Mouse (Mus musculus) left cerebral cortex, adult 9 months (tissue): ENCODE measurements around the gene Olfr473.
"Not testable (repeated sequence)": the region's sequence is repeated elsewhere in the genome, so short reads cannot be mapped to it uniquely, and the experiment has no call there.

Experiments used
- DNase-seq, 2 experiments: peaks; one replicate each; pipeline ENCODE4 v3.0.0; 2022; ENCODE audit warnings: low spot score in 2 of 2

The Olfr473 gene

DNA sequence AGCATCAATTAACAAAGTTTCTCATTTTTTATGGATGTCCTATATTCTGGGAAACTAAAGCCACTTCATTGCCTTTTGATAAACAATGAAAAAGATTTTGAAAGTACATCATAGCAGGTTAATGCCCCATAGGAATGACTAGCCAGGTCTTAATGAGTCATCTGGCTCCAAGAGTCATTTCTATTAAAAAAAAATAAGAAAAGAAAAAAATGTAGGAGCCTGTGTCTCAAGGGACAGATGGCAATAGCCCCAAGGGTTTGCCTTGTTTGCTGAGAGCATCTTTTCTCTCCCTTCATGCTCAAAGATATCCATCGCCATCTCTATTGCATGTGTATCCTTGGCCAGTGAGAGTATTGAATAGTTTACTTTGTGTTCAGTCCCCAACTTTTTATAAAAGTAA, at the start of gene Olfr473:
Olfr473 (plus strand) TSS at position 301 of the 400 bp plus-strand sequence.
- no peak for DNase-seq

DNA sequence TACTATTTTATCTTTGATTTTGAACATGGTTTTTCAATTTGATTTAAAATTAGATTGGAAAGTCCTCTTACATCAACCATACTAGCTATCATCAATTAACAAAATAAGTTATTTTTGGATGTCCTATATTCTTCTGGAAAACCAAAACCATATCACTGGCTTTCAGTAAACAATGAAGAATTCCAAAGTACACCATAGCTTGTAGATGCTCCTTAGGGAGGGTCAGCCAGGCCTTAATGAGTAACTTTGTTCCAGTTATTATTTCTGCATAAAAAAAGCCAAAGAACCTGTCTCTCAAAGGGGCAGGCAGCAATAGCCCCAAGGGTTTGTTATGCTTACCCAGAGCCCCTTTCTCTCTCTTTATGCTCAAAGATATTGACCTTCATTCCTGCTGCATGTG, 32.6 kb upstream of the Olfr473 start, which contains the start of gene Olfr472:
Olfr472 (plus strand) TSS at position 301 of the 400 bp plus-strand sequence.
- no peak for DNase-seq

DNA sequence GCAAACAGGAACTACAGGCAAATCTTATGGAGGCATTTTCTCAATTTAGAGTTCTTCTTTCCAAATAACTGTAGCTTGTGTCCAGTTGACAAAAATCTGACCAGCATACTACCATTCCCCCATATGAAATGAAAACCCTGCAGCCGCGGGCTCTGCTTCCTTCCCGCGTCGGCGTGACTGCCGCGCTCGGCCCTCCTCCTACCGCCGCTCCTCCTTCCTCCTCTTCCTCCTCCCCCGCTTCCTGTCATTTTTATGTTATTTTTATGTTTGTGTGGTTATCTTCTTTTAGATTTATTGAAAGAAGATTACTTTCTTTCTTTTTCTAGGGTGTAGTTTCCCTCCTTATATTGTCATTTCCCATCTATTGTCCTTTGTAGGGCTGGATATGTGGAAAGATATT, 22.3 kb downstream of the Olfr473 start:
- not testable (repeated sequence) for DNase-seq

DNA sequence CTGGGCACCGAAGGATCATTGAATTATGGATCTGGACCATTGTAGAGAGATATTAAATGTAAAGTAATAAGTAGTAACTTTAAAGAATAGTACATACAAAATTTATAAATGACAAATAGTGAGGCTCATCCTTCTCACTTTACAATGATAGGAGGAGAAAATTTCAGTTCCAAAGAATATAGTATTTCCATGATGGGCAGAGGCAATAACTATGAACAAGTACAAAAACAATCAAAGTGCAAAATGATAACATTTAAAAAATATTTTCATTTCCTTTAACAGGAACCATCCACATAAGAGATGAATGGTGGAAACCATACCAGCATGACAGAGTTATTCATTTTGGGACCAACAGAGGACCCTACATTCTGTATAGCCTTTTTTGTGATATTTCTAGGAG, 24.1 kb downstream of the Olfr473 start, which contains the start of gene Olfr474:
Olfr474 (plus strand) TSS at position 301 of the 400 bp plus-strand sequence.
- DNase-seq: no peak

DNA sequence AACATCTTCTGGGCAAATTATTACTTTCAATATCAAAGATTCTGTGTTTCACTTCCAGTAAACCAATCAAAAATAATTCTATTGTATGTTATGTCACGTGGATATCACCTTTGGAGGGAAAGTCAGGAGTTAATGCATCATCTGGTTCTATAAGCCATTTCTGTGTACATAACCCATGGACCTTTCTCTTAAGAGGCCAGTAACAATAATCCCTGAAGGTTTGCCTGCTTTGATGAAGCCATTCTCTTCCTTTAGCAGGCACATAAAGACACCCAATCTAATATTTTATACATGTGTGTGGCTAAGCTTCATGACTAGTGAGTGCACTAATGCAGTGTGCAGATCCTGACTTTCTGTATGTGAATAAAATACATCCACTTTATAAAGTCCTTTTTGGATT, 34.3 kb downstream of the Olfr473 start, which contains the start of gene Olfr476:
Olfr476 (plus strand) TSS at position 301 of the 400 bp plus-strand sequence.
- no peak for DNase-seq
